In the genomic region with DNA sequence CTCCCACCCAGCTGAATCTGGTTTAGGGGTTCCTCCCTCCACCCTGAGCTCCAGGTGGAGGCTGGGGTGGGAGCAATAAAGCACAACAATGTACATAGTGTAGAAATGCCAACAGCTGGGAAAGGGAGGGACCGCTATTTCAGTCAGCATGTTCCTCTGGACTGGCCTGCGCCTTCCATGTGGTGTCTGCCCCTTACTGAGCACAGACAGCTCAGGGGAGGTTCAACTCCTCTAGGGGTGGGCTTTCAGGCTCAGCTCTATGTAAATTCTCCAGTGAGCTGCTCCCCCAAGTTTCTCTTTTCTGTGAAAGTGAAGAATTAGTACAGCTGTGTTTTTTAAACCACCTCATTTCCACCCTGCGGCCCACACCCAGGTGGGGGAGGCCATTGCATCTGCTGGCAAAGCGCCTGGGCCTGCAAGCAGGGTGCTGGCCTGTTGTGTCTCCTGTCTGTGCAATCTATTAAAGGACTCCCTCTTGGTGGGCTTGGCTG, we compare ENCODE assay signal across 8 mouse cellular contexts. TPM values are rescaled to one million over a fixed set of nuclear protein-coding genes. Genes with fewer than 3 reads are reported as not detected.
A peak's percentile ranks its signal among the peaks of the same experiment; 100 is the strongest.
DNase-seq lines count a peak whose midpoint lies in the region; ATAC-seq and TF ChIP-seq lines count a peak whose summit lies in the region.

No protein-coding gene starts in this region.

- no peak overlapping the region for H3K4me2 ChIP-seq in liver, embryonic 12.5 days
- no peak overlapping the region for H3K4me2 ChIP-seq in intestine, embryonic 16.5 days (ENCODE audit: low read depth, low read length)
- no peak overlapping the region for H3K4me2 ChIP-seq in midbrain, embryonic 16.5 days (ENCODE audit: low read length)

- H3K36me3 ChIP-seq in liver, adult 2 months (ENCODE audit: control insufficient read depth, insufficient read depth, low read length) = peaks cover 8% of the 10 kb centered on the region; the same call in 1 of the 2 replicates
- peaks cover 60% of the 10 kb centered on the region for H3K36me3 ChIP-seq in liver, embryonic 12.5 days
- H3K36me3 ChIP-seq in intestine, embryonic 16.5 days (ENCODE audit: control insufficient read depth, insufficient read depth, low read length) = peaks cover 33% of the 10 kb centered on the region
- H3K36me3 ChIP-seq in midbrain, embryonic 16.5 days (ENCODE audit: control insufficient read depth, insufficient read depth, low read length) = peaks cover 43% of the 10 kb centered on the region

- no peak overlapping the region for H3K4me3 ChIP-seq in liver, adult 2 months (ENCODE audit: insufficient read depth, low read depth, low read length)
- H3K4me3 ChIP-seq in liver, embryonic 12.5 days = no peak overlapping the region
- no peak overlapping the region for H3K4me3 ChIP-seq in bone marrow, adult 2 months (replicated peaks; ENCODE audit: control insufficient read depth, low read depth, low read length)
- no peak overlapping the region for H3K4me3 ChIP-seq in intestine, embryonic 16.5 days (ENCODE audit: low read length)
- H3K4me3 ChIP-seq in midbrain, embryonic 16.5 days (ENCODE audit: low read depth, low read length) = no peak overlapping the region

- H3K4me1 ChIP-seq in liver, adult 2 months (ENCODE audit: control insufficient read depth, insufficient read depth, low read length) = no peaks in the 10 kb centered on the region
- H3K4me1 ChIP-seq in liver, embryonic 12.5 days = peaks cover 26% of the 10 kb centered on the region
- H3K4me1 ChIP-seq in bone marrow, adult 2 months (ENCODE audit: control insufficient read depth, insufficient read depth, low read length) = peaks cover 1% of the 10 kb centered on the region
- peaks cover 26% of the 10 kb centered on the region for H3K4me1 ChIP-seq in intestine, embryonic 16.5 days (ENCODE audit: control insufficient read depth, insufficient read depth, low read length)
- no peaks in the 10 kb centered on the region for H3K4me1 ChIP-seq in midbrain, embryonic 16.5 days (ENCODE audit: control insufficient read depth, insufficient read depth, low read length)

- no peaks in the 10 kb centered on the region for H3K79me2 ChIP-seq in liver, adult 2 months (ENCODE audit: control insufficient read depth, insufficient read depth, low read length)

- no peak for TF ChIP-seq CTCF in liver, adult 2 months (IDR thresholded peaks at IDR 0.05; ENCODE audit: low read depth, low read length)
- no peak for TF ChIP-seq CTCF in bone marrow, adult 2 months (IDR thresholded peaks at IDR 0.05; ENCODE audit: control insufficient read depth, insufficient read depth, low read length)

- H3K9me3 ChIP-seq in liver, embryonic 12.5 days (replicated peaks) = no peaks in the 10 kb centered on the region
- no peaks in the 10 kb centered on the region for H3K9me3 ChIP-seq in intestine, embryonic 16.5 days (ENCODE audit: control insufficient read depth, low read length)
- no peaks in the 10 kb centered on the region for H3K9me3 ChIP-seq in midbrain, embryonic 16.5 days (replicated peaks; ENCODE audit: control insufficient read depth, low read length, poor library complexity, severe bottlenecking)

- no peak for TF ChIP-seq POLR2A in liver, adult 2 months (IDR thresholded peaks at IDR 0.05; ENCODE audit: extremely low read depth, insufficient read depth, low read length)
- TF ChIP-seq POLR2A in bone marrow, adult 2 months (IDR thresholded peaks at IDR 0.05; ENCODE audit: borderline replicate concordance, control insufficient read depth, low read depth, low read length) = no peak

- no peak overlapping the region for H3K9ac ChIP-seq in liver, adult 2 months (ENCODE audit: low read depth, low read length)
- no peak overlapping the region for H3K9ac ChIP-seq in liver, embryonic 12.5 days
- H3K9ac ChIP-seq in intestine, embryonic 16.5 days (ENCODE audit: low read depth, low read length) = 0 out of 2 replicates have a peak overlapping the region, but pooled peaks have one; percentile 7
- H3K9ac ChIP-seq in midbrain, embryonic 16.5 days (ENCODE audit: low read depth, low read length) = no peak overlapping the region; the same call in 1 of the 2 replicates

- no peak for ATAC-seq in liver, embryonic 12.5 days
- ATAC-seq in intestine, embryonic 16.5 days = peak; percentile 36
- ATAC-seq in midbrain, embryonic 16.5 days = no peak
- no peak for ATAC-seq in activated CD4-positive, CD25-positive, alpha-beta regulatory T cell, adult 4 months

- no peak for DNase-seq in liver, adult 2 months (ENCODE audit: extremely low read depth, low read depth, low spot score)
- DNase-seq in gastrocnemius, postnatal 25 days = peak; percentile 44
- DNase-seq in left cerebral cortex, adult 11 months (ENCODE audit: low spot score) = no peak

- H3K27me3 ChIP-seq in liver, adult 2 months (ENCODE audit: control insufficient read depth, insufficient read depth, low read length) = no peaks in the 10 kb centered on the region
- H3K27me3 ChIP-seq in liver, embryonic 12.5 days (replicated peaks) = no peaks in the 10 kb centered on the region
- no peaks in the 10 kb centered on the region for H3K27me3 ChIP-seq in intestine, embryonic 16.5 days (replicated peaks; ENCODE audit: control insufficient read depth, insufficient read depth, low read length)
- H3K27me3 ChIP-seq in midbrain, embryonic 16.5 days (ENCODE audit: control insufficient read depth, insufficient read depth, low read depth, low read length) = no peaks in the 10 kb centered on the region

- WGBS in liver, adult 2 months = 85% methylated on average over 4 of the region's 4 CpGs
- WGBS in liver, embryonic 12.5 days (ENCODE audit: insufficient replicate concordance) = 77% methylated on average over 4 of the region's 4 CpGs
- 60% methylated on average over 4 of the region's 4 CpGs for WGBS in bone marrow, adult 2 months
- WGBS in intestine, embryonic 16.5 days = 54% methylated on average over 4 of the region's 4 CpGs
- WGBS in midbrain, embryonic 16.5 days = 82% methylated on average over 4 of the region's 4 CpGs

- H3K27ac ChIP-seq in liver, adult 2 months (replicated peaks; ENCODE audit: insufficient read depth, low read depth, low read length) = 0 out of 2 replicates have a peak overlapping the region, but pooled peaks have one; percentile 12
- H3K27ac ChIP-seq in liver, embryonic 12.5 days = no peak overlapping the region
- peak overlapping the region; percentile 22 for H3K27ac ChIP-seq in bone marrow, adult 2 months (ENCODE audit: control insufficient read depth, insufficient read depth, low read depth, low read length, poor library complexity)
- peak overlapping the region; percentile 85 for H3K27ac ChIP-seq in intestine, embryonic 16.5 days (ENCODE audit: low read length)
- peak overlapping the region; percentile 60 for H3K27ac ChIP-seq in midbrain, embryonic 16.5 days (ENCODE audit: low read length)

RNA-seq across cellular contexts. Expression of gene Ppia, which starts 9.6 kb away (rescaled TPM):
- 1,424 and 1,884 TPM in 2 replicates for total RNA-seq in liver, adult 2 months (2014; rRNA removed)
- 454 and 472 TPM in 2 replicates for polyA plus RNA-seq in liver, adult 2 months (2012; rRNA removed)
- 3,798 and 3,900 TPM in 2 replicates for polyA plus RNA-seq in liver, embryonic 12.5 days (2016; fragmentation: Nextera tagmentation; extraction: Ambion mirVana)
- 659 and 720 TPM in 2 replicates for polyA plus RNA-seq in bone marrow, adult 2 months (2011; ENCODE audit: insufficient read depth, insufficient read length, low replicate concordance, missing spikeins)
- total RNA-seq in gastrocnemius, postnatal 25 days (2021) = 100 to 1,000 TPM; 197 to 277 TPM
- polyA plus RNA-seq in intestine, embryonic 16.5 days (2015; fragmentation: Nextera tagmentation; extraction: Ambion mirVana) = 5,222 and 5,444 TPM in 2 replicates
- polyA plus RNA-seq in midbrain, embryonic 16.5 days (2015; fragmentation: Nextera tagmentation; extraction: Ambion mirVana) = 3,917 and 4,008 TPM in 2 replicates
- polyA plus RNA-seq in activated CD4-positive, CD25-positive, alpha-beta regulatory T cell, adult 4 months (2017; shearing (Covaris generic)) = 1,000 to 10,000 TPM; 2,979 to 3,385 TPM

RNA-seq across cellular contexts. Expression of gene Zmiz2, which starts 16.8 kb away (rescaled TPM):
- total RNA-seq in liver, adult 2 months (2014; rRNA removed) = 3.0 and 4.4 TPM in 2 replicates
- polyA plus RNA-seq in liver, adult 2 months (2012; rRNA removed) = 14.7 and 15.2 TPM in 2 replicates
- polyA plus RNA-seq in liver, embryonic 12.5 days (2016; fragmentation: Nextera tagmentation; extraction: Ambion mirVana) = 5.6 and 6.7 TPM in 2 replicates
- 24.8 and 42.3 TPM in 2 replicates for polyA plus RNA-seq in bone marrow, adult 2 months (2011; ENCODE audit: insufficient read depth, insufficient read length, low replicate concordance, missing spikeins)
- total RNA-seq in gastrocnemius, postnatal 25 days (2021) = 10 to 100 TPM; 37.4 to 43.0 TPM
- polyA plus RNA-seq in intestine, embryonic 16.5 days (2015; fragmentation: Nextera tagmentation; extraction: Ambion mirVana) = 9.2 and 9.3 TPM in 2 replicates
- 30.2 and 33.4 TPM in 2 replicates for polyA plus RNA-seq in midbrain, embryonic 16.5 days (2015; fragmentation: Nextera tagmentation; extraction: Ambion mirVana)
- polyA plus RNA-seq in activated CD4-positive, CD25-positive, alpha-beta regulatory T cell, adult 4 months (2017; shearing (Covaris generic)) = 10 to 100 TPM; 42.3 to 51.7 TPM

RNA-seq across cellular contexts. Expression of gene H2afv, which starts 38.6 kb away (rescaled TPM):
- 35.8 and 44.4 TPM in 2 replicates for total RNA-seq in liver, adult 2 months (2014; rRNA removed)
- polyA plus RNA-seq in liver, adult 2 months (2012; rRNA removed) = 30.9 and 31.1 TPM in 2 replicates
- polyA plus RNA-seq in liver, embryonic 12.5 days (2016; fragmentation: Nextera tagmentation; extraction: Ambion mirVana) = 121 and 125 TPM in 2 replicates
- polyA plus RNA-seq in bone marrow, adult 2 months (2011; ENCODE audit: insufficient read depth, insufficient read length, low replicate concordance, missing spikeins) = 139 and 217 TPM in 2 replicates
- total RNA-seq in gastrocnemius, postnatal 25 days (2021) = 10 to 100 TPM; 44.6 TPM
- 393 and 415 TPM in 2 replicates for polyA plus RNA-seq in intestine, embryonic 16.5 days (2015; fragmentation: Nextera tagmentation; extraction: Ambion mirVana)
- 203 and 224 TPM in 2 replicates for polyA plus RNA-seq in midbrain, embryonic 16.5 days (2015; fragmentation: Nextera tagmentation; extraction: Ambion mirVana)
- polyA plus RNA-seq in activated CD4-positive, CD25-positive, alpha-beta regulatory T cell, adult 4 months (2017; shearing (Covaris generic)) = 100 to 1,000 TPM; 207 to 221 TPM
